Mouse (Mus musculus): ENCODE measurements around the gene Cdhr2. TPM values are rescaled to one million over a fixed set of nuclear protein-coding genes. Genes with fewer than 3 reads are reported as not detected.

Cdhr2 gene
- polyA plus RNA-seq (2014; fragmentation: Illumina TruSeq; extraction: RNeasy Lipid Tissue Mini Kit (QIAGEN cat#74804); ENCODE audit: insufficient read depth, low read depth, low replicate concordance) = not detected

DNA sequence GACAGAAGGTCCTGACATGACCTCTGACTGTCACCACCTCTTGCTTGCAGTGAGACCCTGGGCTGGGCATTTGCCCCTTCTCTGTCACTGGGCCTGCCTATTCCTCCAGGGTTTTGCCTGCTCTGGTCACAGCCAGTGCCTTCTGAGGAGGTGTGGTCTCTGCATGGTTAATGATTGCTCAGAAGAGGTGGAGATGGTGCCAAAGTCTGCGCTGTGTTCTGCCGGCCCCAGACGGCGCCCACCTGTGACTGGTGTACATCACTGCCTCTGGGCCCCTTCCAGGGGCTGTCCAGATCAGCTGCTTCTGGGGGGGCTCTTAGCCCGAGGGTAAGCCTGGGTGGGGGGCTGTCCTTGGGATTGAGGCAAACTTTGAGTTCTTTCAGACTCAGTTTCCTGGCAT lies at the start of gene Cdhr2:
TSS of gene Cdhr2 (plus strand) at position 219 of the 400 bp plus-strand sequence.

DNA sequence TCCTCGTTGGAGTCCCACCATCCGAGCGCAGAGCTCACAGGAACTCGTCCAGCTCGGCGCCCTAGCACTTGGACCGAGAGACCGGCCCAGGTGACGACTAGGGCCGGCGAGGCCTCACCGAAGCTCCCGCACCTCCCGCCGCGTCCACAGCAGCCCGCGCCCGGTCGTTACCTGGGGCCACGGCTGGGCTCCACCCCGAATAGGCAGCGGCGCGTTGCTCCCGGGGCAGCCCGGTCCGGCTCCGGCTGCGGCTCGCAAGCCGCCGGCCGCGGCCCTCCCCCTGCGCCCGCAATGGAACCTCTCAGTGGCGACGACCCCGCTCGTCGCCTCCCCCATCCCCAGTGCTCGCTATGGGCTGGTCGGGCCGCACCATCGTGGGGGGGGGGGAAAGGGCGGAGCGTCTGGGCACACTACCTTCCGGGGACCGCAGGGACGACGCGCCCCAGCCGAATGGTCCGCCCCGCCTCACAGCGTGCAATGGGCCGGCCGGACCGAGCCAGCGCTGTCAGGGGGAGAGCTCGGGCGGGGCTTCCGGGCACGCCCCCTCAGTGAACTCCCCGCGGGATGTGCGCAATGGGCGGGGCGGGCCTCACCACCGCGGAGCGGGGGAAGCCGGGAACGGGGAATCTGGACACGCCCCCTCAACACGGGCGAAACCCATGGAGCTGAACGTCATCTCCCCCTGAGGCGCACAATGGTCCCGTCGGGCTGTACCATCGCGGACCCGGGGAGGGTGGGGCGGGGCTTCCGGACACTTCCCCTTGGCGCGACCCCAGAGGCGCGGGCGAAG lies 7.5 kb upstream of the Cdhr2 start, which contains the start of gene Rnf44:
TSS of gene Rnf44 (minus strand) at position 350 of the 790 bp plus-strand sequence.

DNA sequence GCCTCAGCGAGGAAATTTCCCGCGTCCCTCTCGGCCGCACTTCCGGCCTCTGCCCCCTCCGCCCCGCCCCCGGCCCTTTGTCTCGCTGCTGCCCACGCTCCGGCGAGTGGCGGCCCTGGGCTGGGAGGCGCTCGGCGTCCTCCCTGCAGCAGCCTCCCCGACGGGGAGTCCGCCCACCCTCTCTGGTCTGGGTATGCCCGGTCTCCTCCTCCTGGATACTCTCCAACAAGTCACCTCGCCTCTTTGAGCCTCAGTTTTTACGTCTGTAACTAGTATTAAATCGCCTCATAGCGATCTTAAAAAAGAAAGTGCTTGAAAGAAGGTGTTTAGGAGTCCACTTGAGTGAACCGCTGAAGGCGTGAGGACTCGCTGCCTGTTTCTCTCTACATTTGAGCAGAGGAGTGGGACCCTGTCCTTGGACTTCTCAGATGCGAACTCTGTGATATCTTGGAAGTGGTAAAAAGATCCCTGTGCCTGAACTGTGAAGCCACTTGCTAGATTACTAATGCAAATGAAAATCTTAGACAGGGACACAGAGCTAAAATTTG lies 48.7 kb downstream of the Cdhr2 start, which contains the start of gene Gprin1:
TSS of gene Gprin1 (minus strand) at position 11 of the 548 bp plus-strand sequence.

DNA sequence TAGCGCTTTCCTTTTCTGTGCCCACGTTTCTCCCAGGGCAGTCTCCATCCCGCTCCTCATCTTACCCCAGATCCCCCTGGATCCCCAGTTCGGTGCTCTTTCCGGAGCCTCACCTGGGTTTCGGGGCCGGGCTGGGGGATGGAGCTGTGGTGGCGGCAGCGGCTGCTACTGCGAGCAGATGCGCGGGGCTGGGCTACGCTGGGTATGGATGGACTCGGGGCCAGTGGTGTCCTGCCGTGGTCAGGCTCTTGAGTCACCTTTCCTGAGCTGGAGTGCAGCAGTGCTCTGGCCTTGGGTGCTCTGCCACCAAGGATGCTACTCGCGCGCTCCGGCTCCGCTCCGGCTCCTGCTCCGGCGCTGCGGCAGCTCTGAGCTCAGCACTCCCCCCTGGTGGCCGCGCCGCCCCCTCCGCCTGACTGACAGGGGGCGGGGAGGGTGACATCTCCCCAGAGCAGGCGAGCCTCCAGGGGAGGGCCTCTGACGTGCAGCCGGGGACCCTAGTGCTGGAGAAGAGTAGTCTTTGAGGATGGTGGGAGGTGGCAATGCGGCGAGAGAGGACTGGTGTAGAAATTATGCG lies 65.0 kb downstream of the Cdhr2 start, which contains the start of gene Sncb:
TSS of gene Sncb (minus strand) at position 404 of the 577 bp plus-strand sequence.

DNA sequence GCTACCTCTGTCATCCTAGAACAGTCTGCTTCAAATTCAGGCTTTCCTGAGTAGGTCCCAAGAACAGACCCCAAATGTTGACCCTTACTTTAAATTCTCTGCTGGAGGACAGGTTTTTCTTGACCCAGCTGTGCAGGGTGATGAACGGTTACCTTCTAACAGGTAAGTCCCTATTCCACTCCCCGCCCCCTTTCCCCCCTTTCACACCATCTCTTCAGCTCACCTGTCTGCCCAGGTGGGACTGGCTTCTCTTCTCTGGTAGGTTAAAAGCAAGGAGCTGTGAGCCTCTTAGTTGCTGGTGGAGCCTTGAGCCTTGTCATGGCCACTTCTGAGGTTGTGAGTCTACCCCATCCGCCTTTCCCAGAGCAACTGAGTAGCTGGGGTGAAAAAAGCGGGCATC lies 82.4 kb downstream of the Cdhr2 start, which contains the start of gene Eif4e1b:
TSS of gene Eif4e1b (plus strand) at position 301 of the 400 bp plus-strand sequence.

Other genes with a start within 250 kb of the Cdhr2 start
- 17.2 TPM for gene Thoc3, start 232.6 kb upstream of the Cdhr2 start, polyA plus RNA-seq (2014; fragmentation: Illumina TruSeq; extraction: RNeasy Lipid Tissue Mini Kit (QIAGEN cat#74804); ENCODE audit: insufficient read depth, low read depth, low replicate concordance)
- 1.8 TPM for gene Simc1, start 197.7 kb upstream of the Cdhr2 start, polyA plus RNA-seq (2014; fragmentation: Illumina TruSeq; extraction: RNeasy Lipid Tissue Mini Kit (QIAGEN cat#74804); ENCODE audit: insufficient read depth, low read depth, low replicate concordance)
- 58.1 TPM for gene 4833439L19Rik, start 136.0 kb upstream of the Cdhr2 start, polyA plus RNA-seq (2014; fragmentation: Illumina TruSeq; extraction: RNeasy Lipid Tissue Mini Kit (QIAGEN cat#74804); ENCODE audit: insufficient read depth, low read depth, low replicate concordance)
- gene Arl10, start 126.4 kb upstream of the Cdhr2 start, polyA plus RNA-seq (2014; fragmentation: Illumina TruSeq; extraction: RNeasy Lipid Tissue Mini Kit (QIAGEN cat#74804); ENCODE audit: insufficient read depth, low read depth, low replicate concordance) = 6.6 TPM
- gene Nop16, start 111.4 kb upstream of the Cdhr2 start, polyA plus RNA-seq (2014; fragmentation: Illumina TruSeq; extraction: RNeasy Lipid Tissue Mini Kit (QIAGEN cat#74804); ENCODE audit: insufficient read depth, low read depth, low replicate concordance) = 19.5 TPM
- 143 TPM for gene Higd2a, start 111.3 kb upstream of the Cdhr2 start, polyA plus RNA-seq (2014; fragmentation: Illumina TruSeq; extraction: RNeasy Lipid Tissue Mini Kit (QIAGEN cat#74804); ENCODE audit: insufficient read depth, low read depth, low replicate concordance)
- gene Cltb, start 90.1 kb upstream of the Cdhr2 start, polyA plus RNA-seq (2014; fragmentation: Illumina TruSeq; extraction: RNeasy Lipid Tissue Mini Kit (QIAGEN cat#74804); ENCODE audit: insufficient read depth, low read depth, low replicate concordance) = 110 TPM
- 15.4 TPM for gene Faf2, start 79.7 kb upstream of the Cdhr2 start, polyA plus RNA-seq (2014; fragmentation: Illumina TruSeq; extraction: RNeasy Lipid Tissue Mini Kit (QIAGEN cat#74804); ENCODE audit: insufficient read depth, low read depth, low replicate concordance)
- 30.2 TPM for gene Rnf44, start 7.6 kb upstream of the Cdhr2 start, polyA plus RNA-seq (2014; fragmentation: Illumina TruSeq; extraction: RNeasy Lipid Tissue Mini Kit (QIAGEN cat#74804); ENCODE audit: insufficient read depth, low read depth, low replicate concordance)
- 0.06 TPM for gene Gprin1, start 48.4 kb downstream of the Cdhr2 start, polyA plus RNA-seq (2014; fragmentation: Illumina TruSeq; extraction: RNeasy Lipid Tissue Mini Kit (QIAGEN cat#74804); ENCODE audit: insufficient read depth, low read depth, low replicate concordance)
- not detected for gene Sncb, start 65.1 kb downstream of the Cdhr2 start, polyA plus RNA-seq (2014; fragmentation: Illumina TruSeq; extraction: RNeasy Lipid Tissue Mini Kit (QIAGEN cat#74804); ENCODE audit: insufficient read depth, low read depth, low replicate concordance)
- gene Eif4e1b, start 82.5 kb downstream of the Cdhr2 start, polyA plus RNA-seq (2014; fragmentation: Illumina TruSeq; extraction: RNeasy Lipid Tissue Mini Kit (QIAGEN cat#74804); ENCODE audit: insufficient read depth, low read depth, low replicate concordance) = not detected
- gene Tspan17, start 87.9 kb downstream of the Cdhr2 start, polyA plus RNA-seq (2014; fragmentation: Illumina TruSeq; extraction: RNeasy Lipid Tissue Mini Kit (QIAGEN cat#74804); ENCODE audit: insufficient read depth, low read depth, low replicate concordance) = 33.8 TPM
- gene Unc5a, start 247.9 kb downstream of the Cdhr2 start, polyA plus RNA-seq (2014; fragmentation: Illumina TruSeq; extraction: RNeasy Lipid Tissue Mini Kit (QIAGEN cat#74804); ENCODE audit: insufficient read depth, low read depth, low replicate concordance) = 1.6 TPM